Mouse (Mus musculus) embryonic facial prominence, embryonic 10.5 days (tissue): Measurements from ENCODE around the gene Sapcd1. TPM values are rescaled to one million over a fixed set of nuclear protein-coding genes. Genes with fewer than 3 reads are reported as not detected.
"Not testable (repeated sequence)": the region's sequence is repeated elsewhere in the genome, so short reads cannot be mapped to it uniquely, and the experiment has no call there.

ENCODE experiments used
- DNase-seq: peaks from one replicate; pipeline ENCODE4 v3.0.0-alpha.2; 2017; ENCODE audit warnings: low spot score
- H3K27ac ChIP-seq: fragments of 300-500 bp; sonication (generic); replicated peaks from 2 replicates; pipeline ENCODE4 v1.5.1; 2016; ENCODE audit warnings: mild to moderate bottlenecking
- H3K27me3 ChIP-seq: fragments of 300-500 bp; sonication (generic); replicated peaks from 2 replicates; pipeline ENCODE4 v1.6.1; 2016; ENCODE audit warnings: low read depth, mild to moderate bottlenecking; ENCODE audit not compliant: poor library complexity, severe bottlenecking
- H3K36me3 ChIP-seq: fragments of 300-500 bp; sonication (generic); replicated peaks from 2 replicates; pipeline ENCODE4 v1.6.1; 2016; ENCODE audit warnings: mild to moderate bottlenecking, moderate library complexity
- H3K4me1 ChIP-seq: fragments of 300-500 bp; sonication (generic); 2 replicates; pipeline ENCODE4 v1.6.1; 2016
- H3K4me3 ChIP-seq: fragments of 300-500 bp; sonication (generic); 2 replicates; pipeline ENCODE4 v1.5.1; 2016; ENCODE audit warnings: mild to moderate bottlenecking, moderate library complexity
- H3K9me3 ChIP-seq: fragments of 300-500 bp; sonication (generic); 2 replicates; pipeline ENCODE4 v1.6.1; 2016; ENCODE audit warnings: mild to moderate bottlenecking
- WGBS: fragments of 180-500 bp; shearing (Covaris S2); methylation state at CpG from one replicate; pipeline ENCODE4 v1.1.7; 2016; 5-methylcytosine and 5-hydroxymethylcytosine counted together
- polyA plus RNA-seq: library from polyadenylated mRNA; unstranded; fragments of >200 nt; fragmentation: Nextera tagmentation; extraction: Ambion mirVana; gene quantifications from 2 replicates; pipeline ENCODE4 v1.2.1, GENCODE M21; 2016

Sapcd1 gene
- polyA plus RNA-seq, 1 experiment from 2014 or later, result 4.2 TPM

DNA sequence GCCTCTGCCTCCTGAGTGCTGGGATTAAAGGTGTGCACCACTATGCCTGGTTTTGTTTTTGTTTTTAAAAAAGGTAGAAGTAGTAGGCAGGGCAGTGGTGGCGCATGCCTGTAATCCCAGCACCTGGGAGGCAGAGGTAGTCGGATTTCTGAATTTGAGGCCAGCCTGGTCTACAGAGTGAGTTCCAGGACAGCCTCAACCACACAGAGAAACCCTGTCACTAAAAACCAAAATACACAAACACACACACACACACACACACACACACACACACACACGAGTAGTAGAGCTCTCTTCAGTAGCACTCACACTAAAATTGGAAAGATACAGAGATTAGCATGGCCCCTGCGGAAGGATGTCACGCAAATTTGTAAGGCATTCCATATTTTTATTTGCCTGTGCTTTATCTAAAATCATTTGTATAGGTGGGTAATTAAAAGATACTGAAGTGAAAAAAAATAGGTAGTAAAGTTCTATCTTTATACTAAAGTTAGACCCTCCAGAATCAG is 21.2 kb upstream of the Sapcd1 start:
- H3K27me3 ChIP-seq, result peaks cover 7% of the 10 kb centered on the region; the same call in 1 of the 2 replicates
- no peak for DNase-seq
- 78% methylated on average over 5 of the region's 5 CpGs for WGBS
- H3K36me3 ChIP-seq, result peaks cover 22% of the 10 kb centered on the region
- H3K9me3 ChIP-seq, result no peaks in the 10 kb centered on the region
- H3K4me3 ChIP-seq, result peak overlapping the region; percentile 83
- H3K4me1 ChIP-seq, result peaks cover 81% of the 10 kb centered on the region
- H3K27ac ChIP-seq, result peak overlapping the region; percentile 97

DNA sequence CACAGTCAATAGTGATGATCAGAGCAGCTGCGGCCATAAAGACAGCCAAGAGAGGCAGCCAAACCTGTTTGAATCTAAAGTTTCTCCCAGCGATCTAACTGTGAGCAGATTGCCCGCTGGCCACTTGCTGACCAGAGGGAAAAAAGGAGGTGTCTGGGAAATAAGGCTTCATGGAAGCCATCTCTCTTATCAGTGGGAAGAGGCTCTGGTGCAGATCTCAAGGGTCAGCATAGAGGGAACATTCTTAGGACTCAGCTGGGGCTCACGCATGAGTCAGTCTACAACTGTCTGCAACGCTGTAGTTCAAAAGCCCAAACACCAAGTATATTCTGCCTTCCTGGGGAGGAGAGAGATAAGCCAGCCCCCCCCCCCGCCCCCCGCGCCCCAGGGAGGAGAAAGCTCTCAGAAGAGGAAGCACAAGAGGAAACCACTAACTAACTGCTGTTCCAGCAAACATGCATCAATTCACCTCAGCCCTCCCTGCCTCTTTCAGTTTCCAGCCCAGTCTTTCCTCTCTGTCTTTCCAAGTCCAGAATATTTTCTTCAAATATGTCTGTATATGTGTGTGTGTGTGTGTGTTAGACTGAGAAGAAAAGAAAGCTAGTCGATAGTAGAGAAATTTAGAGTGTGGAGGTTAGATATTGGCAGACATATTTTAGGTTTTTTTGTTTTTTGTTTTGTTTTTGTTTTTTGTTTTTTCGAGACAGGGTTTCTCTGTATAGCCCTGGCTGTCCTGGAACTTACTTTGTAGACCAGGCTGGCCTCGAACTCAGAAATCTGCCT is 20.5 kb upstream of the Sapcd1 start:
- DNase-seq, result no peak
- H3K4me1 ChIP-seq, result peaks cover 81% of the 10 kb centered on the region
- WGBS, result 37% methylated on average over 11 of the region's 11 CpGs
- H3K9me3 ChIP-seq, result no peaks in the 10 kb centered on the region
- H3K27ac ChIP-seq, result peak overlapping the region; percentile 96
- H3K36me3 ChIP-seq, result peaks cover 16% of the 10 kb centered on the region
- peak overlapping the region; percentile 22; the same call in 1 of the 2 replicates for H3K4me3 ChIP-seq
- peaks cover 7% of the 10 kb centered on the region; the same call in 1 of the 2 replicates for H3K27me3 ChIP-seq

DNA sequence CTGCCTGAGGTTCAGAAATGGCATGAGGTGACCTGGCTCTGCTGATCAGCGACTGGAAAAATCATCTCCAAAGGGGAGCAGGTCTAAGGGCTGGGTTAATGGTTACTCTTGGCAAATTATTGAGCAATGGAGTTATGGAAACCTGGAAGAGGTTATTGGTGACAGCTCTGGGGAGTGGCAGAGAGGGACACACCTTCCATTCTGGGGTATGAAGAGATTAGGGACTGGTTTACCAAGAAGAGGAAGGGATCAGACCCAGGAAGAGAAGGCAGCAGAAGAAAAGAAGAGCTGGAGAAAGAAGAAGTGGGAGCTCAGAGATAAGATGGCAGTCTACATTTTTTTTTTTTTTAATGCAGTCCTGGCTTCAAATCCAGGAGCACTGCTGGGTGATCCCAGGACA is 19.9 kb upstream of the Sapcd1 start:
- Histone ChIP-seq H3K27ac (peak overlapping the region; percentile 96), H3K9me3 (no peaks in the 10 kb centered on the region), H3K4me3 (peak overlapping the region; percentile 22; the same call in 1 of the 2 replicates), H3K27me3 (peaks cover 7% of the 10 kb centered on the region; the same call in 1 of the 2 replicates), H3K4me1 (peaks cover 78% of the 10 kb centered on the region), H3K36me3 (peaks cover 9% of the 10 kb centered on the region)
- WGBS, result 59% methylated on average over 1 of the region's 1 CpGs
- no peak for DNase-seq

DNA sequence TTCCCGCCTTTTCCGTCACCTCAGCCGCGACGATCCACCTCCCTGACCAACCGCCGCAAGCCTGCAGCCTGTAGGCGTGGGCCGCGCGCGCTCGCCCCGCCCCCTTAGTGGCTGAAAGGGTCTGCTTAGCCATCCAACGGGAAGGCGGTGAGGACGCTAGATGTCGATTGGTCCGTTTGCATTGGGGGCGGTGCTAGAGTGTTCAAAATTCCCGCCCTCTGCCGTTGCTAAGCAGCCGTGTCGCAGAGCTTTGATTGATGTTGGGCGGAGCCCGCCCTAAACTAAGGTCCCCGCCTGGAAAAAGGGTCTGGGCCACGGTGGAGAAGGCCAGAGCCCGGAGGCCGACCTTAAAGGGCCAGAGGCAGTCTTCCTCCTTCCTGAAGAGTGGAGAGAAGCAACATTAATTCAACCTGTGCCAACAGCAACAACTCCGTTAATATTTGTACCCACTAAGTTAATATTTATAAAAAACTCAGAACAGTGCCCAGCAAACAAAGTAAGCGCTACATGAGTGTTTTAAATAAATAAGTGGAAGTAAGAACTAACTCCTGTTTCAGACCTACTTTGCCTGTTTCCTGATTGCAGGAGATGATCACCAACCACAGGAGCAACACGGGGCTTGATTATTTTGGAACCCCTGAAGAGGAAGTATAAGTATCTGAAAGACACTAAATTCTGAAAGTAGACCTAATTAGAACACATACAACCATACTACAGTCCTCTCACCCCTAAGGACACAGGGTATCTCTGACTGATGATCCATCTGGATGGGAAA is 19.1 kb upstream of the Sapcd1 start, which contains the start of gene Msh5:
Msh5 (minus strand) TSS at position 65 of the 775 bp plus-strand sequence.
- no peaks in the 10 kb centered on the region for H3K9me3 ChIP-seq
- 3% methylated on average over 33 of the region's 33 CpGs for WGBS
- 0 out of 2 replicates have a peak, but pooled peaks cover 1% of the 10 kb centered on the region for H3K36me3 ChIP-seq
- H3K4me3 ChIP-seq, result peak within 1 kb of the TSS; percentile 74
- H3K27me3 ChIP-seq, result peaks cover 7% of the 10 kb centered on the region; the same call in 1 of the 2 replicates
- peaks cover 70% of the 10 kb centered on the region for H3K4me1 ChIP-seq
- peak; percentile 100 for DNase-seq
- peak within 1 kb of the TSS; percentile 96 for H3K27ac ChIP-seq

DNA sequence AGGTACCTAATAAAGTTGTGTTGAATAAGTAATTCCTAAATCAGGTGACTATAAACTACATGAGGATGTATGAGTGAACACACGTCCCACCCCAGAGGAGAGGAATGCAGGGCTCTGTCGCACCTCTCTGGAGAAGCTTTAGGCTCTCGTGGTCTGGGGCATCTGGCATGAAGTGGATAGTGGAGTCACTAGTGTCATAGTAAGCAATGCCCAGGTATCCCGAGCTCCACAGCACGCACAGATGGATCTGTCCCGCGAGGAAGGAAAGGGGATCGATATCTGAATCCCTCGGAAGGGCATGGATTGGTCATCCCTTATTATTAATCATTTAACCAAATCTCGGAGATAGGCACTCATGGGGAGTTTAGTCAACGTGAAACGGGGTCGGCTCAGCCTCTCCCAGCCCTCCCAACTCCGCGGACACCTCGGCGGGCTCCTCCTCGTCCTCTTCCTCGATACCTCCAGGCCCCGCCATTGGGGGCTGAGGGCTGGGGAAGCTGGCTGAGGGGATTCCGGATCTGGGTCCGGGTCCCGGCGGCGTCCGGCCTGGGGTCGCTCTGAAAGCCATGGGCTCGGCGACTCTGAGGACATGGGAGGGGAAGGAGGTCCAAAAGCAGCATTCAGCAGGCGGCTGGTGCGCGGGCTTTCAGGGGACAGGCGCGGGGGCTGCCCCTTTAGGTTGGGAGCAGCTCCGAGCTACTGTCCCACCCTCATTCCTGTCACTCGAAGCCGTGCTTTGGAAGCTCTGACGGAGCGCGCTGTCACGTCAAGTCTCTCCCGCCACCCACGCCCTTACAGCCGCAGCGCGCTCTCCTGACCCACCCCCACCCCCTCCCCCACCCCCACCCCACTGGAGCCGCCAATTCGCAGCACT is 18.2 kb upstream of the Sapcd1 start:
- Histone ChIP-seq H3K9me3 (no peaks in the 10 kb centered on the region), H3K27ac (peak overlapping the region; percentile 96), H3K36me3 (no peaks in the 10 kb centered on the region), H3K4me1 (peaks cover 61% of the 10 kb centered on the region), H3K27me3 (peaks cover 7% of the 10 kb centered on the region; the same call in 1 of the 2 replicates), H3K4me3 (peak overlapping the region; percentile 74)
- WGBS, result 6% methylated on average over 48 of the region's 48 CpGs
- no peak for DNase-seq

DNA sequence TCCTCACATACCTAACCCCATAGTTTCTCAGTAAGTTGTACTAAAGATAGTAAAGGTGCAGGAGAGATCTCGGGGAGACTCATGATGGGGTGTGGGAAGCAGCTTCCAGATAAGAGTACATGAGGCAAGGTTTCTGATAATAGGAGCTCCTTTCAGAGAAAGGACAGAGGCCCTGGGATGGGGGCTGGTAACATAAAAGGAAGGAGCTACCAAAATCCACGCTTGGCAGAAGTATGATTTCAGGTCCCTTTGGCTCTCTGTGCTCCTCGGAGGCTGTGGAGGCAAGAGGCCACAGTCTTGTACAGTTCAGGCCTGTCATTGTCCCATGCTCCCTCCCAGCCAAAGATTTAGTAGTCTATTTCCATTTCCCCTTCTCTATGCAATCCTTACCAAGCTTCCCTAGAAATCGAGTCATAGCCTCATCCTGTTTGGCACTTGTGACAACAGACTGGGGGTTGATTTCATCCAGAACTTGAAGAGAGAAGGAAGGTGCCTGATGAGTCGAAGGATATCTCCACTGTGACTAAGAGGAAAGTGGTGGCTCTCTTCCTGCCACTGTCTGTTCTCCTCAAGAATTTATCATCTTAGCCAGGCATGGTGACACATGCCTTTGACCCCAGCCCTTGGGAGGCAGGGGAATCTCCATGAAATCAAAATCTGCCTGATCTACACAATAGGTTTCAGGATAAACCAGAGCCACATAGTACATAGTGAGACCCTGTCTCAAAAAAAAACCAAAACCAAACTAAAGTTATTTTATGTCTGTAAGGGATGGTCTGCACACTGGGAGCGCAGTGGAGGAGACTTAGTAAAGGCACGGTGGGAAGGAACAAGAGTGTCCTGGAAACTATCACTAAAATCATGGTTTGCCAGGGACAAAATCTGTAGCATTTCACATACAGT is 17.3 kb upstream of the Sapcd1 start:
- Histone ChIP-seq H3K27ac (peak overlapping the region; percentile 96), H3K27me3 (peaks cover 7% of the 10 kb centered on the region; the same call in 1 of the 2 replicates), H3K4me1 (peaks cover 55% of the 10 kb centered on the region), H3K9me3 (no peaks in the 10 kb centered on the region), H3K4me3 (peak overlapping the region; percentile 74), H3K36me3 (no peaks in the 10 kb centered on the region)
- WGBS, result 88% methylated on average over 7 of the region's 7 CpGs
- DNase-seq, result no peak

DNA sequence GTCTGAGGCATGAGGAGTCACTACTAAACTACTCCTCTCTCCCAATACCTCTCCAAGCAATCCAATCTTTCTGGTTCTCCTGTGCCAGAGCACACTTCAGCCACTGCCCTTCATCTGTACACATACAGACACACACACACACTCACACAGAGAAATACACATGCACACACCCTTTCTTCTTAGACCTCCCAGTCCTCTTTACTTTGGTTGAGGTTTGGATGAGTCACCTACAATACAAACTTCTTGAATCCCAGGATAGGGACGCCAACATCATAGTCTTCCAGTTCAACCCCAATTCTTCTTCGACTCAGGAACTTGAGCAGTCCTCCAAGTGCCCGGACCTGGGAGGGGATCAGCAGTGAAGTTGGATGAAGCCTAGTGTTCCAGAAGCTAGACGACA is 16.0 kb upstream of the Sapcd1 start:
- 87% methylated on average over 4 of the region's 4 CpGs for WGBS
- no peaks in the 10 kb centered on the region for H3K9me3 ChIP-seq
- 0 out of 2 replicates have a peak overlapping the region, but pooled peaks have one; percentile 17 for H3K4me3 ChIP-seq
- DNase-seq, result no peak
- H3K27ac ChIP-seq, result no peak overlapping the region
- peaks cover 41% of the 10 kb centered on the region for H3K4me1 ChIP-seq
- H3K36me3 ChIP-seq, result no peaks in the 10 kb centered on the region
- H3K27me3 ChIP-seq, result peaks cover 7% of the 10 kb centered on the region; the same call in 1 of the 2 replicates

DNA sequence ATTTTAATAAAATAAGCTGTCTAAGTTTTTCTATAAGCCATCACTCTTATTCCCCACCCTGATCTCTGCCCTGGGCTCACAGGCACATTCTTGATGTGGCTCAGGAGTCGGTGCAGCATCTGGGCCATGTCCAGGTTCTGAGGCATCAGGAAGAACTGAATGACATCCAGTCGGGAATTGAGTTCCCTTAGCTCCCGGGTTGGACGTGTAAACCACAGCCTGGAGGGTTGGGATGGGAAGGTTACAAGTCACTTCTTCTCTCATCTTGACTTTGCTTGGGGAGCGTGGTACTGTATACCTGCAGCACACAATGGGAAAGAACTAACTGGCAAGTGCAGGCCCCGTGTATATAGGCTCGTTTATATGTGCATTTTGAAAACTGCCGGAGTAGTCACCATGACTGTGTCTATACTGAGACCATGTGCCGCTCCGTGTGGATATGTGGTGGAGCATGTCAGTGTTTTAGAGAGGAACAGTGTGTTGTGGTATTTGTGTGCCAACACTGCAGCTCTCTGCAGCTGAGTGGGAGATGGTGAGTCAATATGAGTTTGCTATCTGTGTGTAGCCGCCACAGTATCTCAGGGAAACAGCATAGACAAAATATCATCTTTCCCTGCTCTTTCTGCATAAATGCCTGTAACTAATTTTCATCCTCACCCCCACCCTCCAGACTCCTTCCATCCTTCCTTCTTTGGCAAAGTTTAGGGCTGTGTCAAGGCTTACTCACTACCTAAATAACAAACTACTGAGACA is 11.5 kb upstream of the Sapcd1 start:
- WGBS, result 88% methylated on average over 11 of the region's 11 CpGs
- DNase-seq, result no peak
- no peaks in the 10 kb centered on the region for H3K36me3 ChIP-seq

DNA sequence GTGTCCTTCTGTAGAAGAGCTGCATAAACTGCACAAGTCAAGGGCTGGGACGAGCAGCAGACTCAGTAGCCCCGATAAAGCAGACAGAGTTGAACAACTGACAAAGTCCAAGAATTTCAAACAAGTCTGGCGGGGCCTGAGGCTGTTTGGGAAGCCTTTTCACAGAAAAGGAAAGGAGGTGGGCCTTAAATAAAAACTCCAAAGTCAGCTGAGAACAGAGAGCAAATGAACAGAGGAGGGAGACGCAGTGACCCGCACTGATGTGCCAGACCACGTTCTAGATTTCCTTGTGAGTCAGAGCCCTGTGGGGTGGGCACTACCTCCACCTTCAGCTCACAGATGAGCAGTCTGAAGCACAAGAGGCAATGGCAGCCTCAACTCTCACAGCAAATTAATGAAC is 7.1 kb upstream of the Sapcd1 start:
- Histone ChIP-seq H3K27me3 (no peaks in the 10 kb centered on the region), H3K4me3 (no peak overlapping the region), H3K36me3 (no peaks in the 10 kb centered on the region), H3K4me1 (peaks cover 10% of the 10 kb centered on the region), H3K9me3 (no peaks in the 10 kb centered on the region), H3K27ac (no peak overlapping the region)
- no peak for DNase-seq
- 75% methylated on average over 6 of the region's 6 CpGs for WGBS

More for the DNA sequence above, 11.5 kb upstream of the Sapcd1 start:
- Histone ChIP-seq H3K27ac (no peak overlapping the region), H3K4me3 (no peak overlapping the region), H3K9me3 (no peaks in the 10 kb centered on the region), H3K27me3 (no peaks in the 10 kb centered on the region), H3K4me1 (0 out of 2 replicates have a peak, but pooled peaks cover 2% of the 10 kb centered on the region)

DNA sequence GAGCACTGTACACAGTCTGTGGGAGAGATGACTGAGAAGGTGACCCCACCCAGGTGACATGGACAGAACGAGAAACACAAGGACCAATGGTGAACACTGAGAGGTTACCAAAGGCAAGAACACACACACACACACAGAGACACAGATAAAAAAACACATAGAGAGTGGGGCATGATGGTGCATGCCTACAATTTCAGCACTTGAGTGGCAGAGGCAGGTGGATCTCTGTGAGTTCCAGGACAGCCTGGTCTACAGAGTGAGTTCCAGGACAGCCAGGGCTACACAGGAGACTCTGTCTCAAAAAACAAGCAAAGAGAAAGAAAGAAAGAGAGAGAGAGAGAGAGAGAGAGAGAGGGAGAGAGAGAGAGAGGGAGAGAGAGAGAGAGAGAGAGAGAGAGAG is 5.9 kb upstream of the Sapcd1 start:
- not testable (repeated sequence) for DNase-seq, H3K27me3 ChIP-seq, H3K27ac ChIP-seq, H3K4me3 ChIP-seq, H3K36me3 ChIP-seq, H3K9me3 ChIP-seq
- peaks cover 22% of the 10 kb centered on the region for H3K4me1 ChIP-seq
- 67% methylated on average over 1 of the region's 1 CpGs for WGBS
